Mouse (Mus musculus): ENCODE results near the gene Znrf3.

DNA sequence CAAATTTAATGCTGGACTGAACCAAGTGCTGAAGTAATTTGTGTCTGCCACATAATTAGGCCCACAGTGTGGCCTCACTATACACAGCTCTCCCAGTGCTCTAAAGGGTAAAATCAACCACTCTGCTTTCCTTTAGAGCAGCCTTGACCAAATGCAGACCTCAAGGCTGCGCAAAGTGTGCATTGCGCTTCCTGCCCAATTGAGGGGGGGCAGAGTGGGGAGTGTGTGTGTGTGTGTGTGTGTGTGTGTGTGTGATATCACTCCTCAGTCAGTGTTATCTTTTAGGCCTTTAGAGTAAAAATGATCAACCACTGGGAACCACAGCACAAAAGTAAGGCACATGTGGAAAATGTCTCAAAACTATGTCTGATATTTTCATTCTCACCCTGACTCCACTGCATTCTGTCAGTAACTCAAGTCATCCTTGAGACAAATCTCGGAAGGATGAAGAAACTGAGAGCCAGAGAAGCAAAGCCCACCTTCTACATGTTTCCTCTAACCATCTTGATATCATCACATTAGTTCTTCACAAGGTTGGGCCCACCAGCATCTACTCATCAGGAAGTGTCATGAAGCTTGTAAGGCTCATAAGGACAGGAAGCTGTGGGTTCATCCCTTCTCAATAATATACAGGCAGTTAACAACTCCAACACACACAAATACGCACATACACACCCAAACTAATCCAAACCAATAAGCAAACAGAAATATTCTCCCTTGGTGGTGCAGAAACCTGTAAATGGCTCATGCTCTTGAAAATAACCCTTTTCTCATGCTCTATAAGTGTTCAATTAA is 15.1 kb downstream of the Znrf3 start:
- TF ChIP-seq POLR2A (IDR thresholded peaks at IDR 0.05; ENCODE audit: low read depth, low read length) (no peak), CTCF (IDR thresholded peaks at IDR 0.05; ENCODE audit: extremely low read depth, insufficient read depth, insufficient read length, insufficient replicate concordance) (no peak)
